Mouse (Mus musculus) yolk sac, embryonic 10.5 days (tissue): Measurements from ENCODE around the gene Rps17.

Source experiments
- DNase-seq: peaks from one replicate; pipeline ENCODE4 v3.0.0-alpha.2; 2017; ENCODE audit warnings: low spot score

The Rps17 gene

GRCm38 (mm10) chr7:81344544-81345446 is at the start of gene Rps17:
Rps17 (minus strand) TSS chr7:81345254.
- peak; percentile 94 for DNase-seq

GRCm38 (mm10) chr7:81379363-81379762 is 34.3 kb upstream of the Rps17 start:
- DNase-seq = no peak

- DNase-seq = peak; percentile 9
Measured at GRCm38 (mm10) chr7:81372337-81372920, 27.4 kb upstream of the Rps17 start.

- no peak for DNase-seq
Measured at GRCm38 (mm10) chr7:81371811-81372210, 26.8 kb upstream of the Rps17 start.

GRCm38 (mm10) chr7:81369724-81370123 is 24.7 kb upstream of the Rps17 start:
- DNase-seq = no peak

- DNase-seq = no peak
Measured at GRCm38 (mm10) chr7:81367946-81368345, 22.9 kb upstream of the Rps17 start.

- no peak for DNase-seq
Measured at GRCm38 (mm10) chr7:81356975-81357374, 11.9 kb upstream of the Rps17 start.

GRCm38 (mm10) chr7:81356360-81356759 is 11.3 kb upstream of the Rps17 start:
- no peak for DNase-seq

GRCm38 (mm10) chr7:81355746-81356145 is 10.7 kb upstream of the Rps17 start:
- no peak for DNase-seq

- DNase-seq = no peak
Measured at GRCm38 (mm10) chr7:81351826-81352225, 6.8 kb upstream of the Rps17 start.

GRCm38 (mm10) chr7:81348206-81348605 is 3.2 kb upstream of the Rps17 start:
- no peak for DNase-seq

- no peak for DNase-seq
Measured at GRCm38 (mm10) chr7:81345447-81346170, 555 bp upstream of the Rps17 start.

- DNase-seq = no peak
Measured at GRCm38 (mm10) chr7:81343831-81344230, 1.2 kb downstream of the Rps17 start.

GRCm38 (mm10) chr7:81343316-81343715 is 1.7 kb downstream of the Rps17 start:
- peak; percentile 21 for DNase-seq

- DNase-seq = no peak
Measured at GRCm38 (mm10) chr7:81342356-81343094, 2.5 kb downstream of the Rps17 start.

GRCm38 (mm10) chr7:81341563-81341962 is 3.5 kb downstream of the Rps17 start:
- no peak for DNase-seq

GRCm38 (mm10) chr7:81339783-81340182 is 5.3 kb downstream of the Rps17 start:
- peak; percentile 68 for DNase-seq

GRCm38 (mm10) chr7:81338522-81338873 is 6.6 kb downstream of the Rps17 start:
- no peak for DNase-seq

- no peak for DNase-seq
Measured at GRCm38 (mm10) chr7:81337785-81338521, 7.1 kb downstream of the Rps17 start.

GRCm38 (mm10) chr7:81336432-81336786 is 8.6 kb downstream of the Rps17 start:
- peak; percentile 31 for DNase-seq

- no peak for DNase-seq
Measured at GRCm38 (mm10) chr7:81335705-81336431, 9.2 kb downstream of the Rps17 start.
